Mouse (Mus musculus) Patski (cell line): ENCODE measurements at regions not wholly inside any gene's neighbourhood (a gene's known extent, or its start where the extent isn't known, plus 50 kb on each side); places are given as distances from the start of the nearest gene placed in this dataset.
A peak's percentile ranks its signal among the peaks of the same experiment; 100 is the strongest.

Experiments used
- ATAC-seq: fragments of 100-300 bp; one replicate; pipeline ENCODE4 v1.8.0; 2021
- CTCF ChIA-PET: fragments of 350-600 bp; sonication (Branson Sonifier 250); formaldehyde crosslinking; loops from one replicate; lab custom pipeline; 2022; ENCODE audit warnings: inconsistent platforms; lab: Charles Lee
- POLR2A ChIA-PET: fragments of 350-600 bp; sonication (Branson Sonifier 250); formaldehyde crosslinking; loops from one replicate; lab custom pipeline; 2022; ENCODE audit warnings: antibody characterized with exemption, inconsistent platforms; lab: Charles Lee
- DNase-seq: peaks from one replicate; pipeline ENCODE4 v3.0.0-alpha.2; 2011; ENCODE audit warnings: low read depth, low spot score
- H3K27me3 ChIP-seq: fragments of 371-371 bp; one replicate; pipeline ENCODE4 v1.5.1; 2021
- CTCF ChIP-seq: fragments of 100-300 bp; IDR thresholded peaks from one replicate; pipeline ENCODE4 v1.5.1; 2021
- in situ Hi-C: fragments of 300-500 bp; cut with MboI; formaldehyde crosslinking; loops from 3 replicates; pipeline ENCODE4 v1.11.1; 2018; ENCODE audit warnings: low pct_unique_long_range_greater_than_20kb, mixed read lengths

DNA sequence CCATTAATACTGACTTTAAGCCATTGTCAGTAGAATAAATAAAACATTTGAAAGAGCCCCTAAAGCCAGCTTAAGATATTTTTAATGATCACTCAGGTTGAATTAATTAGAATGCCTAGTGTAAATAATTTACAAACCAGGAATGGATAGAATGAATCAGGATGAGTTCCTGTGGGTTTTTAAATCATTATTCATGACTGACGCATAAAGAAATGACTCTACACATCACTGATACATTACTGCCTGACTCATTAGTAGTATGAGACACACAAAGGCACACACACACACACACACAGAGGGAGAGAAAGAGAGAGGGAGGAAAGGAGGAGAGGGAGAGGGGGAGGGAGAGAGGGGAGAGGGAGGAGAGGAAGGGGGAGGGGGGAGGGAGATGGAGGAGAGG, 612.0 kb downstream of the Ipmk start:
- CTCF ChIA-PET, result interaction anchor here (1.3 to 2.6 kb wide), 2 partner anchors 11 to 102 kb away, joined by 4 to 7 read pairs; no protein-coding TSS in a partner anchor
- DNase-seq, result peak; percentile 50
- peak; percentile 78 for ATAC-seq
- no peak for TF ChIP-seq CTCF
- POLR2A ChIA-PET, result no interaction called here
- in situ Hi-C loops, result loop anchor here (25.0 kb wide), 1 partner anchor 703 kb away; the partner anchor contains the start of gene Zwint
- H3K27me3 ChIP-seq, result no peaks in the 10 kb centered on the region

DNA sequence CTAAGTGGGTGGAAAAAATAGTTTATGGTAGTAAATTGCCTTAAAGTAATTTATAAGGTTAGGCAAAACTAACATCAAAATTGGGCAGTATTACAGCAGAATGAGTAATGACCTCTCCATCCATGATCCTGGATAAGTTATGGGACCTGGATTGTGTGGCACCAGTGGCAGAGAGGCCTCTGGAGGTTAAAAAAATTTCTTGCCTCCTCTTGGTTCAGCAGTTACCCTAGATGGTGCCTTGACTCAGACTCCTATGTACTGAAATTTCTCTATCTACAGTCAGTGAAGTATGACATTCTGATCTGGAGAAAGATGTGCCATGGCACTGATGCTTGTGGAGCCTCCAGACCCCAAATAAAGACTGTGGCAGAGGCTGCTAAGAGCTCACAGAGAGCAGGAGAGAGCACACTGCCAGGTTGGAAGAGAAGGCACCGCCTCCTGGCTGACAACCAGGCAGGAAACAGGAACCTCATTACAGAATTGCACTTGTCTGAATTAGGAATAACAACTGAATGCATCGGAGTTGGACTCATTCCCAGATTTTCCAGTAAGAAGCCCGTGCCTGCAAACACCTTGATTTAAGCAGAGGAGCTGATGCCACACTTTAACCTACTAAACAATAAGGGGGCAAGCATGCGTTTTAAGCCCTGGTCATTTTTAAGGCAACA, 613.0 kb downstream of the Ipmk start:
- POLR2A ChIA-PET, result no interaction called here
- peak; percentile 19 for DNase-seq
- H3K27me3 ChIP-seq, result no peaks in the 10 kb centered on the region
- CTCF ChIA-PET, result interaction anchor here (0.8 to 1.5 kb wide), 2 partner anchors 11 to 17 kb away, joined by 3 read pairs; no protein-coding TSS in a partner anchor
- in situ Hi-C loops, result loop anchor here (25.0 kb wide), 1 partner anchor 702 kb away; the partner anchor contains the start of gene Zwint
- ATAC-seq, result peak; percentile 84
- no peak for TF ChIP-seq CTCF

DNA sequence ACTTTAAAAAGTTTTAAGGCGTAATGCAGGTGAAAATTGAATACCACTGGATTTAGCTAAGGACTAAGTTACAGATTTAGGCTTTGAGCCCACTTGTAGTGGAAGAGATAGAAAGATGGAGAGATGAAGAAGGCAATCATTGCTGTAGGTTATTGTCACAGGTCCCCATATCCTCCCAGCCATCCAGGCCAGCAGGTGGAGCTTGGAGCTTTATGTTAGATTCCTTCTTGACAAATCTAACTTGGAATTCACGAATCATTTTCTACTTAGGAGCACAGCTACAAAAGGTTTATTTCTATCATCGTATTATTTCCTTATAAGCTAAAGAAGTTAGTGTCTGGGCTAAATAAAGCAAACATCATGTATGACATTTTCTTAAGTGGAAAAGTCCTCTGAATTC, 630.5 kb downstream of the Ipmk start:
- in situ Hi-C loops, result no loop called here
- no peak for DNase-seq
- POLR2A ChIA-PET, result no interaction called here
- CTCF ChIA-PET, result interaction anchor here (0.7 to 1.5 kb wide), 2 partner anchors 11 to 17 kb away, joined by 3 to 4 read pairs; no protein-coding TSS in a partner anchor
- TF ChIP-seq CTCF, result peak; percentile 50
- no peaks in the 10 kb centered on the region for H3K27me3 ChIP-seq
- ATAC-seq, result no peak

DNA sequence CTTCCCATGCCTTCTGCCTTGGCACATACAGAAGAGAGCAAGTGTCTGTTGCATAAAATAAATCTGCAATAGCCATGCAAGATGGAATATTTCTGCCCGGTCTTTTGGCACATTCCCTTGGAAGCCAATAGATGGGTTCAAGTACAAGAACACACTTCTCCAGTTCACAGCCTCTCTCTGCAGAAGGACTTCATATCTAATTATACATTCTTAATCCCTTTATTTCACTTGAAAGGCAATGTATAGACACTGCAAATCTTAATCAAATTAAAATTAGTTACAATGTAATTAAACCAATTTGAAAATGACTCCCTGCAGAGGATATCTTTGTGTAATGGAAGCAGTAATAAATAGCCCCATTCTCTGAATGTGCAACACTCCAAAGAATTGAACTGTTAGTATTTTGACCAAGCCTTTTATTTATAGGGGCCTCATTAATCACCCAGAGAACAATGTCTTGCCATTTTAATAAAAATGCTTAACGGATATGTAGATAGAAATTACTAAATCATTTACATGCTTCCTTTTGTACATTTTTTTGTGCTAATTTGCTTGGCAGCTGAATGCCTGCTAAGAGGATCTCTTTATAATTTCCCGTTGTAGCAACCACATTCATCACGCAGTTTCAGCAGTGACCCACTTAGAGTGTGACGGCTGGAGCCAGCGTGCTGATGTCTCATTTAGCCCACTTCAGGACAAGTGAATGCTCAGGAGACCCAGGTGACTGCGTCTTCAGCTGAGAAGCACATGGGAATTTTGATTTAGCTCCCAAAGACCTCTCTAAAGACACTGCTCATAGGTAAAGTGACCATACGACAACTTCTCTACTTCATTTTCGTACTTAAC, 651.5 kb upstream of the Zwint start:
- ChIA-PET CTCF (no interaction called here), POLR2A (no interaction called here)
- DNase-seq (no peak), ATAC-seq (no peak)
- in situ Hi-C loops, result no loop called here
- peaks cover 12% of the 10 kb centered on the region for H3K27me3 ChIP-seq
- TF ChIP-seq CTCF, result no peak
